Mouse (Mus musculus) cerebellum, adult 9-10 months (tissue): ENCODE data around the gene Ano4.
"Not testable (repeated sequence)": the region's sequence is repeated elsewhere in the genome, so short reads cannot be mapped to it uniquely, and the experiment has no call there.

Experiments
- DNase-seq: peaks from one replicate; pipeline ENCODE4 v3.0.0; 2022

Ano4 gene

DNA sequence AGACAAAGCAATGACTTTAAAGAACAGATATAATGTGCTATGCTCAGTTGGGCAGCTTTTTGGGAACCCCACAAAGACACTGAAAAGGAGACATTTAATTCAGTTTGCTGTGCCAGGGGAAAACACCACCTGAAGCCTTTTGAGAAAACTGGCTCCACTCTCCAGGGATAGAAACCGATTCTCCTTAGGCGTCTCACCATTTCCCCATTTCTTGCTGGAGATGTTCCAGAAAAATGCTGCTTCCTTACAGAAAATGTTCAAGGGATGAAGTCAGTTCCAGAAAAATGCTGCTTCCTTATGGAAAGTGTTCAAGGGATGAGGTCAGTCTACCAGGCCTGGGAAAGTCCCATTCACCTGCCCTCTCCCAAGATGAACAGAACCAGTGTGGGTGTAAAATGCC lies 233.1 kb downstream of the Ano4 start:
- DNase-seq, result no peak

DNA sequence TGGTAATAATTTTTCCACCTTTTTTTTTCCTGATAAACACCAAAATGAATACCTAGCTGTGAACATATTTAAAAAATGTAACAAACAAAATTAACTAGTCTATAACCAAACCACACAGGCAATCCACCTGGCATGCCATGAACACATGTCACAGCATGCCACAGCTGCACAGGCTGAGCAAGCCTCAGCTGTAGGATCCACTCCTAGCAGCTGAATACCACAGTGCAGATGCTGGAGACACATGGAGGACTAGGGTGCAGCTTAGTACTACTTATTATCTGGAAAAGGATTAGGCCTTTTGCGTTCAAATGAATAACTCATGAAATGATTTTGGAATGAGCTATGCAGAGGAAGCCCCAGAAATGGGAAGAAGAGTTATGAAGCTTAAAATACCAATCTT lies 233.6 kb downstream of the Ano4 start:
- no peak for DNase-seq

DNA sequence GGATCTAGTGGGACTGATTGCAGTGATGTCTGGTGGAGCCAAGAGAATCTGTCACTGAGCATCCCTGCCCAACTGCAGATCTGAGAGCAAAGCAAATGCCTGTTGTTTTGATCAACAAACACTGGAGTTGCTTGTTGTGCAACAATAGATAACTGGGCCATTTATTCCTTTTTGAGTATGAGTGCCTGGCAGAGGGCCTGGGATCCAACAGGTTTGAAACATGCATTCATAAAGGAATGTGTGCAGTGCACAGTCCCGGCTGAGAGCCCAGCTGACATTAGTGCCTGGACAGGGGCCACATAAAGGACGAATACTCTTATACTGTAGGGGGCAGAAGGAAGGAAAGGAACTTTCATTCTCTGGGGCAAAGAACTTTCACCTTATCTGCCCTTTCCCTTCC lies 241.0 kb downstream of the Ano4 start:
- DNase-seq, result peak; percentile 4

DNA sequence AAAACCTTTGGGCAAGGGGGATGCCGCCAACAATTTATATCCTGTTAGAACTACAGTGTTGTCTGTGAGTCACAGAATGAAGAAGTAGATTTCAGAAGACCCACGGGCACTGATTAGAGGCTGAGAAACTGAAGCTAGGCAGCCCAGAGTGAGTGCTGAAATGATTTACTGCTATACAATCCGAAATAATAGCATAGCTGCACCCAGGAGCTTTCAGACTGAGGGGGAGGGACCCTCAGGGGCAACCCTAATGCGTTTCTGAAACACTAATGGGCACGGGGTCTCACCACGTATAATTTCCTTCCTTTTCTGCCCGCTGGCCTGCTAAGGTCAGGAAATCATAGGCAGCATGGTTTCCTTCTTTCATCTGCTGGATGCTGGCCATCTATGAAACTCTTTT lies 242.5 kb downstream of the Ano4 start:
- no peak for DNase-seq

DNA sequence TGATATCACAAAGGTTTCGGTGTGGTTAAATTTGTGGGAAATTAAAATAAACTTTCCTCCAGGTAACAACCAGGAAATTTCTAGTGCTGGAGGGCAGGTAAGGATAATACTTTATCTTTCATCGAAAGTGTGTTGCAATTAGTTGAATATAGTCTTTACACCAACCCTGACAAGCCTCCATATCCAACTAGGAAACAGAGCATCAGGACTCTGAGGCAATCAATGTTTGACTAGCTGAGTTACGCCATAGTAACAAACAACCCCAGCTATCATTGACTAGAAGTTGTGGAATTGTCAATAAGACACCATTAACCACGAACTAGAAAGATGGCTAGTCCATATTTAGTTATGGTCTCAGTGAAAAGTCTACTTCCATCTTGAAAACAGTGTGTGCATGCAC lies 246.4 kb downstream of the Ano4 start:
- DNase-seq, result no peak

DNA sequence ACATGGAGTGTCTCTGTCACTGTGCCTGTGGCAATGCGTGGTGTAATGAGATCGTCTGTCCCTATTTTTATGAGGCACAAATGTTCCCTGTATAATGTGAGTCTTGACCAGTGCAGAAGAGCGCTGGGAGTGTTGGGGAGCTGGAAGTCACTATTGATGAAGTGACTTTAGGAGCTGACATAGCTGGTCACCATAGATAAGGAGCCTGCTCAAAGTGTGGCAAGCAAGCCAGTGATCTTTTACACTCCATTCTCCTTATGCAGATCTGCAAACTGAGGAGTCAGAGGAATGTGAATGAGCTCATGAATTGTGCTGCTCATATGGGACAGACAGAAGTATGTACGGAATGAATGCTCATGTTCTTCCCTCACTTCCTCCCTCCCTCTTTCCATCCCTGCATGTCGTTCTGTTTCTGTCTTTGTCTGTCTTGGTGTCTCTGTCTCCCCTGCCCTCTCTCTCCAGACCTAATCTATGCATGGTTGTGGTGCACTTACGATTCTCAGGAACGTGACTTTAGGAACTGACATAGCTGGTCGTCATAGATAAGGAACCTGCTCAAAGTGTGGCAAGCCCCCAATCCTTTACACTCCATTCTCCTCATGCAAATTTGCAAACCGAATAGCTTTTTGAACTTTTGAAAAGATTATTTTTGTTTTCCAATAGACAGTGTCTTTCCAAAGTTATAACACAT lies 252.1 kb downstream of the Ano4 start:
- no peak for DNase-seq

DNA sequence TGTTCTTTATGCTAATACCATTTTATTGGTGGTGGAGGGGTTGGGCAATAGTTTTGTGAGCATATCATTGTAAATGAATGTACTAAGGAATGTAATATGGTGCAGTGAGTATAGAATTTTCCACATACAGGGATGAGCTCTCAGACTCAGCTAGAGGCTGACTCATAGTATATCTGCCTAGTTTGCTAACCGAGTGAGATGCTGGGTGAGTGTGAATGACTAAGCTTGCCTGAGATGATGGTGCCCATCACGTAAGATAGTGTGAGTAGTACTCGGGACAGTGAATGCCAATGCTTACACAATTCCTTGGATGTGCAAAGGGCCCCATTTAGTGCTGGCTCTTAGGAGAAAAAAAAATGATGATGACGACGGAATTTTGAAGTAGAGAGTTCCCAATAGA lies 267.1 kb downstream of the Ano4 start:
- DNase-seq, result no peak

DNA sequence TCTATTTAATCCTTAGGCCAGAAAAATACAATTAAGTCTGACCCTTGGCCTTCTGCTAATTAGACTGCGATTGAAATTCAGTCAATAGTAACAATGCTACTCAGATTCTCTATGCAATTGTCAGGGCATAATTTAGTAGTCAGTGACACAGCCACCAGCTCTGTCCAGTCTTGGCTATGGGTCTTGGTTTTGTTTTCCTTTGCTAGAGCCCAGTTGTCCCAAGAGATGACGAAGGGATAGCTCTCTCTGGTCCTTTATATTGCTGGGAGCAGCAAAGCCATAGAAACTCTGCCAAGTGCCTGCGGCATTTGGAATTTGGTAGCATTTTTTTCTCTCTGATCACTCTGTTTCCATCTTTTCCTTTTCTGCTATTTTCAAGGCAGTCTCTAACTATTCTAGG lies 288.7 kb downstream of the Ano4 start:
- no peak for DNase-seq

DNA sequence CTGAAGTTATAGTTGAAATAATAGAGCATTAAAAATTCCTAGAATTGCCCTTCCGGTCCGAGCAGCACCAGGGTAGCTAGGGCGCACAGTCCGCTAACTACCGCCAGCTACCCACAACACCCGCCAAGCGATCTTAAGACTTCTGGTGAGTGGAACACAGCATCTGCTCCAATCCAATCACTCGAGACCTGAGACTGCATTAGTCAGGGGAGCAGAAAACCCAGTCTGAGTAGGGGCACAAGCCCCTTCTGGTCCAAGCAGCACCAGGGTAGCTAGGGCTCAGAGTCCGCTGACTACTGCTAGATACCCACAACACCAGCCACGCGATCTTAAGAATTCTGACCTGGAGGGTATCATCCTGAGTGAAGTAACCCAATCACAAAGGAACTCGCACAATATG lies 299.6 kb downstream of the Ano4 start:
- DNase-seq, result not testable (repeated sequence)

DNA sequence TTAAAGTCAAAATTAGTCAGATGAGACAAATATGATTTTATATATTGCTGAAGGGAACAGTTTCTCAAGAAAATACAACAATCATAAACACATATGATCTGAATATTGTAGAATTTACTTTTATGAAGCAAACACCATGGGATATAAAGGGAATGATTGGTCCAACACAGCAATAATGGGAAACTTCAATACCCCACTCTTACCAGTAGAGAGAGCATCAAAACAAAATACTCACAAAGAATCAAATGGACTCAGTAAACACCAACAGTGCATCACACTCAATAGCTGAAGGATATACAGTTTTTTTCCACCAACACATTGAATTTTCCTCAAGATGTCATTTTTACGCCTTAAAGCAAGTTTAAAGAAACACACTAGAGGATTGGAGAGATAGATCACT lies 300.4 kb downstream of the Ano4 start:
- DNase-seq, result no peak

DNA sequence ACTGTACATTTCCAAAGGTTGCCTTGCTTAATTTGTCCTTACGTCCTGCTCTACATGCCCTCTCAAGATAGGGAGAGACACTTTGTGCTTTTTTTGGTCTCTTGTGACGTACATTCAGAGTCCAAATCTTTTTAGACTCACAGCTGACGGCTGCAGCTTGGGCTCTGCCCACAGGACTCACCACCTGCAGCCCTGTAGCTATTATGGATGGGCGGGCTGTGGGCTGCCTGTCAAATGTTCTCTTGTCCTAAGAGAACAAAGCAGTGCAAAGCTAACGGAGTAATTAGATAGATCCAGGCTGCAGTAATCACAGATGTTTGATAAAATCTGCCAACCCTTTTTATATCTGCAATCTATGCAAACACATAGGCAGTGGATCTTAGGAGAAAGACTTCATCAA lies 325.6 kb downstream of the Ano4 start:
- DNase-seq, result no peak

DNA sequence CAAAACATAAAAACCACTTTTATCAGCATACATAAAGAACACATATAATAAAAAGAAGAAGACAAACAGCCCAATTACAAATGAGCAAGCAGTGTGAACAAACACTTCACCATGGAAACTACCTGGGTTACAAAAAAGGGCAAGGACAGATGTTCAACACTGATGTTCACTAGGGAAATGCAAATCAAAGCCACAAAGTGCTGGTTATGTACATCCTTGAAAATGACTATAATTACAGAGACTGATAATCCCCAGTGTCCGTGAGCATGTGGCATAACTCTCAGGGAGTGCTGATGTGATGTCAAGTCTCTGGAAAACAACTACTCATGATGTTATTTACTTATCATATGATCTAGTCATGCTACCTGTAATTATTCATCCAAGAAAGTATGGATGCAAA lies 336.3 kb downstream of the Ano4 start:
- no peak for DNase-seq

DNA sequence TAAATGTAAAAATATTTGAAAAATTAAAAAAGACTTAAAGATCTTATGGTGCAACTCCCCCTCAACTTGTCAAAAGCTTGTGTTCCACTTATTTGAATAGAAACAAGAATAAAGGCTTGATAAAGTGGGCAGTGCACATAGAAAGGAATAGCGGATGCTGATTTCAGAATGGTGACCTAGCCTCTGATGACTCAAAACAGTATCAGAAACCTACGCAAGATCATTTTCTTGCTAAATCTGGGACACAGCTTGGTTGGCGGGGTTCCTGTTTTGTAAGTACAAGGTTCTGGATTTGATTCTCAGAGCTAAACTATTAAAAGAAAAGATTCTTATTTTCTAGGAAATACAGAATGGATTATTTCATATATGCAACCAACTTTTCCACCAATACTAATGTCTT lies 340.0 kb downstream of the Ano4 start:
- DNase-seq, result no peak

DNA sequence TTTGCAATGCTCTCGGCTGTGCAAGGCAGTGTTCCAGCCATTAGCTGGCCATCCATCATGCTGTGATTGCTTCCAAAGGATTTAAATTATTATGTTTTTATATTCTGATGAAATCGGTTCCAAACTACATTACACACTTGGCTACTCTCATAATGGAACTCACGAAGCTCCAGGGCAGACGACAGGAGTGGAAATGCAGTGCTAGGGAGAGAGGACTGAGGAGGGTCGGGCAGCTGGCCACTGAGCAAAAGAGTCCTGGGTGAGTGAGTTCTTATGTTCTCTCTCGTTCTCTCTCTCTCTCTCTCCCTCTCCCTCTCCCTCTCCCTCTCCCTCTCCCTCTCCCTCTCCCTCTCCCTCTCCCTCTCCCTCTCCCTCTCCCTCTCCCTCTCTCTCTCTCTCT lies 357.6 kb downstream of the Ano4 start:
- no peak for DNase-seq

DNA sequence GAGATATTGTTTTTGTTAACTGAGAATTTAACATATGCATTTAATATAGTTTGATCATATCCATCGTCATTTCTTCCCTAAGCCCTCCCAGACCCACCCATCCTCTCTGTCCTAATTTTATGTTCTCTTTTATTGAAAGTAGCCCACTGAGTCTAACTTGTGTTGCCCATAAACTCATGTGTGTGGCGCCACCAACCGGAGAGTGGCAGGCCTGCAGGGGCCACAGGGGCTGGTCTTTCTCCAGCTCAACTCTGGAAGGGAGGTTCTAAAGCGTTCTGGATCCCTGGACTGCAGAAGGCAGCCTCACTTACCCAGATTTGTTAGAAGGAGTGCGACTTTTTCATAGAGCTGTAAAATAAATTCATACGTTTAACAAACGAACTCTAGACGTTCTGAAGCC lies 361.1 kb downstream of the Ano4 start:
- DNase-seq, result no peak

DNA sequence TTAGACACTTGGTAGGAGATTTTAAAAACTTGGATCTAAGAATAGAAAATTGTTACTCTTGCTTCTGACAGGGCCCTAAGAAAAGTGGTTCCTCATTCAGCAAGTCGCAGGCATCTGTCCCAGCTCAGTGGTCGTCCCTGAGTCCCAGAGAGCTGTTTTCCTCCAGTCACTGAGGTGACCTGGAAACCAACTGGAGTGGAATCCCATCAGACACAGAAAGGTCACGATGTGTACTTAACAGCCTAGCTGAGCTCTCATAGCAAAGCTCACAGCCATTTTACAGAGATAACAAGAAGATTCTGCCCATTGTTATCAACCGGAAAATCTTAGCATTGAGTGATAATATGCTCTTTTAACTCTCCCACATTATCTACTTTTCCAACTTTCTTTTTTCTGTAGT lies 365.1 kb downstream of the Ano4 start:
- no peak for DNase-seq

DNA sequence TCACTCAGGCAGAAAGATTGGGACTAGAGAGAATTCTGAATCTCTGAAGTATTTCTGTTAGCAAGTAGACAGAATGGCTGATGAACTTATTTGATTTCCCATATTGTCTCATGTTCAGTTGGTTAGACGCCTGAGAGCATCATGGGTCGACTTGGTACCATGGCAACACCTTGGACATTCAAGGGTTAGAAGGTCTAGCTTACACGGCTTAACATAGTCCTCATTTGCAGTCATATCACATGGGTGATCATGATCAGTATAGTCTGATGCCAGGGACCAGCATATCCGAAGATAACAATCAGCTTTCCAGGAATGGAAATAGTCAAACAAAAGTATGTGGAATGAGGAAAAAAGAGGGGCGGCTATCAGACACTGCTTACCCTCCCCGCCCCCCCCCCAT lies 365.6 kb downstream of the Ano4 start:
- DNase-seq, result no peak

DNA sequence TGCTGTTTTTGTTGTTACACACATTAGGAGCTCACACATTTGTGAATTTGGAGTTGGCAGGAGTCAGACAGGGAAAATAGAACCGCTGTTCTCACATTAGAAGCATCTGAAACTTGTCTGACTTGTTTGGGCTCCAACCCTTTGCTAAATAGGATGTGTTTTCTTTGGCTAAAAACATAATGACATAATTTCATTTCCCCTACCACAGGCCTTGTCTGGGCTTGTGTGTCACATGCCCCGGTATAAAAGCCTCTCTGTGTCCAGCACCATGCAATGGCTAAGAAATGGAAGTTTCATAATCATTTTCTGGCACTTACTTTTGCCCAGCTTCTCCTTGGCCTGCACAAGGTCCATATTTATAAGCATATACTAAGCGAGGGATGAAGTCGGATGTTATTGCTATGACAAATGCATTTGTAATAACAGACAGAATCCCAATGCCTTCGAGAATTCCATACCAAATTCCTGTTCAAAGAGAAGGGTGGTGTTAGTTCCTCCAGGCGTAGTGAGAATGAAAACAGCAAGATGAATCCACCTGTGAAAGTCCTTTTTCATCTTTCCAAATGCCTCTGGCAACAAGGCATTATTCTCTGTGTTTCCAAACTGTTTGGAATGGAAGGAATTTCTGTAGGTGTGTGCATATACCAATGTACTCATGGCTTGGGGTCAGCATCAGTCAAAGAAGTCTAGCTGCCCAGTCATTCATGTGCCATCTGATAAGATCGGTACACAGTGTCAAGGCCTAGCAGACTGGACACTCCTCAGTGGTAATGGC lies 373.4 kb downstream of the Ano4 start:
- no peak for DNase-seq

DNA sequence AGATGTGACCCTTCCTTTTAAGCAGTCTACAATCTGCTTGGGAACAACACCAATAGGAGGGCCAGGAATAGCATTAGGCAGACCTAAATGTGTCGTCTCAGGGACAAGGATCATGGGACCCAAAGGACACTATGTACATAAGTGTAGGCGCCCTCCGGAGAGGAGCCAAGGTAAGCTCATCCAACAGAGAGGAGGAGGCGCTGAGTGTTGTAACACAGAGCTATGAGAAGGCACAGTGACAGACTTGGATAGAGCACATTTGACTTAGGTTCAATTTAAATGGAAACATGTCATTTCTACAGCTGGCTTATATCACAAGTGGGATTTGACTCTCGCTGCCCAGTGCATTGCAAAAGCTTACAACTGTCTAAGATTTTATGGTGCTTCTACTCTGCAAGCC lies 376.0 kb downstream of the Ano4 start:
- no peak for DNase-seq

DNA sequence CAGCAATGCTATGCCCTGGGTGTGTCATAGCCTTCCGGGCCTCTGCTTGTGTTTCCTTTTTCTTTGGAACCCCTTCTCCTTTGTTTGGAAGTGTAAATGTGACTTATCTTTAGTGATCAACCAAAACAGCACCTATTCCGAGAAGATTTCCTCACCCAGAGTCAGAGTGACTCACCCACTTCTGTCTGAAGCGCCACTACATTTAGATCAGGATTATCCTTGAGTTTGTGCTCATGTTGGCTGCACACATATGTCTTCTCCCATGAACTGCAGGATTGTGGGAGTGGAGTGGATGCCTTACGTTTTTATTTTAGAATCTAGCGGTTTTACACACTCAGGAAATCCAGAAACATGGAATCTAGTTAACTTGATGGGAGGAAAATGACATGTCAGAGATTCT lies 383.8 kb downstream of the Ano4 start:
- DNase-seq, result no peak

DNA sequence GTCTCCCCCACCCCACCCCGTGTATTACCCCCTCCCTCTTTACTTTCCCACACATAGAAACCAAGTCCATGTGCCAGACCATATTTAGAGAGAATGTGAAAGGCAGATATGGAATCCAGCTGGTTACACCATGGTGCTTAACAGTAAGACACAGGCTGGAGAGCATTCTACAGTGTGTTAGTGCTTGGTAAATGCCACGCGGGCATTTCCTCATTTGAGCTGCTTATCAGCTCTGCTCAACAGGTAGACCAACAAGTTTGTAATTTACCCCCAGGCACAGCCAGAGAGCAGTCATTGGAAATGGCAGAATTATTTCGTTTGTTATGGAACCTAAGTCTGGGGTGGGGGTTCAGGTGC lies 394.3 kb downstream of the Ano4 start:
- DNase-seq, result no peak

DNA sequence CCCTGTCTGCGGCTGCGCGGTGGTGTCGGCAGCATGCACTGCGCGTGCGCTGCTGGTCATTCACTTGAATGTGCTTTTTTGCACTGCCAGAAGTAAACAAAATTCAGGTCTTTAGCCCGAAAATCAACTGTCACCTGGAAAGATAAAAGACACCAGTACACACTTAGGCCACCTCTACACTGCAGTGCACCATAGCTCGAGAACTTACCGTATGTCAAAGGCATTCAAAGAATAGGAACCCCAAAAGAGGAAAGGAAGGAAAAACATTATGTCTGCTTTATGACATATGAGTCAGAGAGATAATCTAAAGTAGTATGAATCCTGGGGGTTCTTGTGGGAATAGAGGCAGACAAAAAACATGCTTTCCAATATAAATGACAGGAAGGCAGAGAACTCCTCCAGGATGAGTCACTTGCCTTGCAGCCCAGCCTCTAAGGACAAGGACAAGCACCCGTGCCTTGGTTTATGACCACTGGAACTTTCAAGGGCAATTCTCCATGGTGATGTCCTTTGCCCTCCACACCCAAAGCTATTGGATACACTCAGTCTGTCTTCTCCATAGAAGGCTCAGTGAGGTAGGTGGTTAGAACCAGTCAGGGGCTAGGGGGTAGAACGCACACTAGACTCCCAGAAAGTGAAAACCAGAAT lies 394.8 kb downstream of the Ano4 start:
- no peak for DNase-seq
